Mouse (Mus musculus) gonadal fat pad, adult 2 months (tissue): Measurements from ENCODE around the gene Cnnm2. TPM values are rescaled to one million over a fixed set of nuclear protein-coding genes. Genes with fewer than 3 reads are reported as not detected.
"Not testable (repeated sequence)": the region's sequence is repeated elsewhere in the genome, so short reads cannot be mapped to it uniquely, and the experiment has no call there.

Experiments
- DNase-seq: peaks from one replicate; pipeline ENCODE4 v3.0.0-alpha.2; 2012; ENCODE audit warnings: low read depth
- polyA plus RNA-seq: library from polyadenylated mRNA; depleted of rRNA; stranded (reverse); fragments of >200 nt; gene quantifications from 2 replicates; pipeline ENCODE4 v1.2.3, GENCODE M21; 2012; rRNA removed

Cnnm2 gene
- polyA plus RNA-seq = 29.9 and 37.1 TPM in 2 replicates

DNA sequence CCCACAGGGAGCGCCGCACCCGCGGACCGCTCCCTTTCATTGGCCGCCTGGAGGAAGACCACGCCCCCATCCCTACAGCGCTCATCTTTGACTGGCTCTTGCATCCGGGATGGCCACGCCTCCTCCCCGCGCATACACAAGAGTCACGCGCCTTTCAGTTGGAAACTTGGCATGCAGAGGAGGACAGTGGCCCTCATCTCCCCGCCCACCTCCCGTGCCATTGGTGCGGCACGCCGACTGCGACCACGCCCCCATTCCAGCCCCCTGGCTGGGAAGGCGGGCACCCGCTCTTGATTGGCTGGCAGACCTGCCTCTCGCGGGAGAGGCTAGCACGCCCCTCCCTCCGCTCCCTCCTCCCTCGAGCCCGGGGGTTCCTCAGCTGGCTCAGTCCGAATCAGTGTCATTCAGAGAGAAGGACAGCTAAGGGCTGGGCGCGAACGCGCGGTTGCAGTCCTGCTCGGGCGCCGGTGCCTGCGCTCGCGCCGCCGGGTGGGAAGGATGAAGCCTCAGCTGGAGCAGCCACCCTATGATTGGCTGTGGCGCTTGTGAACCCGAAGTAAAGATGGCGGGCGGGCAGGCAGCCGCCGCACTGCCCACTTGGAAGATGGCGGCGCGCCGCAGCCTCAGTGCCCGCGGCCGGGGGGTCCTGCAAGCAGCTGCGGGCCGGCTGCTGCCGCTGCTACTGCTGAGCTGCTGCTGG, at the start of gene Cnnm2:
Gene Cnnm2, plus strand, starts transcription at position 350 of the 700 bp plus-strand sequence.
- DNase-seq = peak; percentile 94

DNA sequence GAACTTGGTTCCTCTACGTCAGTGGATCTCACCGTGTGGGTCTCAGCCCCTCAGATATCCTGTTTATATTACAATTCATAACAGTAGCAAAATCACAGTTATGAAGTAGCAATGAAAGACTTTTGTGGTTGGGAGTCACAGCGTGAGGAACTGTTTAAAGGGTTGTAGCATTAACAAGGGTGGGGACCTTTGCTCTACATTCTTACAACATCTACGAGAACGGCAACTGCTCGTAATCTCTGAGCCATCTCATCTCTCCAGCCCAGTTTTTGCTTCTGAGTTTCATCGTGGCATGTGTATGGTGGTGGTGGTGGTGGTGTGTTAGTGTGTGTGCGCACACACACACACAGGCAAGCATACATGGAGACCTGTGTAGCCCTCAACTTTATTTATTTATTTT, 47.2 kb upstream of the Cnnm2 start:
- DNase-seq = no peak

DNA sequence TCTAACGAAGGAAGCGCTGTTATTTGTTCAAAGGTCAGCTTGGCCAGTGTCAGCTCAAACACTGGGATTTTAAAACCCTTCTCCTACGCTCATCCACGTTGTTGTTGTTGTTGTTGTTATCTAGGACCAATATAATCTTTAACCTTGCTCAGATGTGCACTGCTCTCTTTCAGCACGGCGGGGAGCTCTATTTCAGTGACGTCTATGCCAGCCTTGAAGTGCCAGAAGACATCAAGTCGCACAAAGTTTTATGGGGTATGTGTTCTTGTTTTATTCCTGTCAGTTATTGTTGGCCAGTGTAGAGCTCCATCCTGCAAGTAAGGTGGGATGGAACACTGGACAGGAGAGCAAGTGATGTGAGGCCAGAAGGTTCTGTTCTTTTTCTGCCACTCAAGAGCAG, 46.4 kb upstream of the Cnnm2 start:
- DNase-seq = no peak

DNA sequence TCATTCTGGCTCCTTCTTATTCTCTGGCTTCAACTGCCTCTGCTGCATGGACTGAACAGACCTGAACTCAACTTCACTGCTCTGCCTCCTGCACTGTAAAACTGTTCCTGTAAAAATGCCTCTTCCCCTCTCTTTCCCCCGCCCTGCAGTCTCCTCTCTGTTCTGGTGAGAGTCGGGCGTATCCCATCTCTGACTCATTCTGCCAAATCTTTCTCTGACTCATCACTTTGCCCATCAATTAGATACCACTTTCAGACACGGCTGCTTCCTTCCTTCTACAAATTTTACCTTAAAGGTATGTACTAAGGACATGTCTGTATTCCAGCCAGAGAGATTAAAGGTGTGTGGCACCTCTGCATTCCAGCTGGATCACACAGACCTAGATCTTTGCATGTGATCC, 43.2 kb upstream of the Cnnm2 start:
- no peak for DNase-seq

DNA sequence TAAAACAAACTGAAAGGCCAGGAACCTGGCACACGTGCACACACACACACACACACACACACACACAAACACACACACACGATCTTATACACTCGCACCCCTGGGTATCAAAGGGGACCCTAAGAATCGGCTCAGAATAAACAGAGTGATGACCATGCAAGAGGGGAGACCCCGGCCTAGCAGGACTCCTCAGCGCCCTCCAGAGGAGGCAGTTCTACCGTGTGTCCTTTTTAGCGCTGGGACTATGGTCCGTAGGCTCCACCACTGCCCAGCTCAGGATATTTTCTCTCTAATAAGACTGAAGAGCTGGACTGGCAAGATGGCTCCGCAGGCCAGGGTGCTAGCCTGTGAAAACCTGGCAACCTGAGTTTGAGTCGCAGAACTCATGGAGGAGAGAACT, 37.0 kb upstream of the Cnnm2 start:
- no peak for DNase-seq

DNA sequence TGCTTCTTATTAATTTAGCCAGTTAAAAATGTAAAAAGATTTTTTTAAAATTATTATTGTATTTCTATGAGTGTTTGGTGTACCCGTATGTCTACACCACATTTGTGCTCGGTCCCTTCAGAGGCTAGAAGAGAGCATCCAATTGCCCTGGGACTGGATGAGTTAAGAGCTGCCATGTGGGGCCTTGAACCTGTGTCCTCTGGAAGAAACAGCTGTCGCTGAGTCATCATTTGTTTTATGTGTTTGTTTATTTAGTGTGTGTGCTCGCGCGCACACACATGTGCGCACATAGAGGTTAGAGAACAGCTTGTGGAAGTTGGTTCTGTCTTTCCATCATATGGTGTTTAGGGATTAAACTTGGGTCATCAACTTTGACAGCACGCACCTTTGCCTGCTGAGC, 35.3 kb upstream of the Cnnm2 start:
- DNase-seq = no peak

DNA sequence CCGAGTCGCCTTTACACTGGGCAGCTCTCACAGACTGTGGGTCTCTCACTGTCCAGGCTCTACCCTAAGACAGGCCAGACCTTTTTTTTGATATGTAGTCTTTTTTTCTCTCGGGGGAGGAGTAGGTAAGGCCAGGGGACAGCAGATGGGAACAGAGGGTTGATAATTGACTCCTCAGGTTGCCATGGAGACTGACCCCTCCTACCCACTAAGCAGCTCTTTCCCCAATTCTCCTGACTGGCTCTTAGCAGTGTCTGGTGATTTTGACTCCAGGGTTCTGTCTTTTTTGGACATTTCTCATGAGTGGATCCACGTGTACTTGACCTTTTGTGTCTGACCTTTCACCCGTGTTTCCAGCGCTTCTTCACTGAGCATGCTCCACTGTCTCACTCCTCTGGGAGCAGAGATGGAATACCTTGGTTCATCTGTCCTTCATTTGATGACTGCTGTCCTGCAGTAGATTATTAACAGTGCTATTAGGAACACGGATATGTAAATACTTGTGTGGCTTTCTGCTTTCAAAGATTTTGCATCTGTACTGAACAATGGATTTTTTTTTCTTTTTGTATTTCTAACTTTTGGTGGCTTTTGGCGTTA, 34.2 kb upstream of the Cnnm2 start:
- no peak for DNase-seq

DNA sequence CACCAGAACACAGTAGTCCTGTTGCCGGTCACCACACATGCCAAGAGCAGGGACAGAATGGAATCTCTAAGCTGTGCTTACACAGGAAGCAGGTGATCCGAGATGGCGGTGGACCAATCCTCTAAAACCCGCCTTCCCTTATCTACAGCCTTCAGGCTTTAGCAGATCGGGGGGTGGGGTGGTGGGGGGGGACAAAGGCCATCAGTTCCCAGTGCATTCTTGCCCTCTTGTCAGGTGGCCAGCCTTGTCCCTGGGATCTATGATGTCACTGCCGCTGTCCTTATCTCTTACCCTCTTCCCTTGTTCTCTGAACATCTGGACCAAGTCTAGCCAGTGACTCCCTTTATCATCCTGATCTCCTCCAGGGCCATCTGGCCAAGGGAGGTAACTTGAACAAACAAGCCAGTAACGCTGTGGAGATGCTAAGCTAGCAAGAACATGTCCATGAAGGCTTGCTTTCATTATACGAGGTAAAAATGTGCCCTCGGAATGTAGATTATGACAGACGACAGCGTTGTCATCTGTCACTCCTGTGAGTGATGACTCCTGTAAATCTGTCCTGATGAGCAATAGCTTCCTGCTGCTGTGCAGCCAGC, 33.4 kb upstream of the Cnnm2 start:
- no peak for DNase-seq

DNA sequence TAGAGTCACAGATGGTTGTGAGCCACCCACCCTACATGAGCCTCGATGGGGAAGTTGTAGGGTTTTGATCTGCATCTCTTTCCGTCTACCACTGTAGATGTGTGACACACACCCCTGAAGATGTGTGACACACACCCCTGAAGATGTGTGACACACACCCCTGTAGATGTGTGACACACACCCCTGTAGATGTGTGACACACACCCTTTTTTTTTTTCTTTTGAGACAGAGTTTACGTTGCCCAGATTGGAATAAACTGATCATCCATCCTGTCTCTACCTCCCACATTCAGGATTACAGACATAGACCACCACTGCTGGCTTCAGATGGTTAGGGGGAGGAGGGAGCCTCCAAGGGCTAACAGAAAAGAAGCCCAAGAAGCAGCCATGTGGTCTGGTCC, 32.5 kb upstream of the Cnnm2 start:
- no peak for DNase-seq

DNA sequence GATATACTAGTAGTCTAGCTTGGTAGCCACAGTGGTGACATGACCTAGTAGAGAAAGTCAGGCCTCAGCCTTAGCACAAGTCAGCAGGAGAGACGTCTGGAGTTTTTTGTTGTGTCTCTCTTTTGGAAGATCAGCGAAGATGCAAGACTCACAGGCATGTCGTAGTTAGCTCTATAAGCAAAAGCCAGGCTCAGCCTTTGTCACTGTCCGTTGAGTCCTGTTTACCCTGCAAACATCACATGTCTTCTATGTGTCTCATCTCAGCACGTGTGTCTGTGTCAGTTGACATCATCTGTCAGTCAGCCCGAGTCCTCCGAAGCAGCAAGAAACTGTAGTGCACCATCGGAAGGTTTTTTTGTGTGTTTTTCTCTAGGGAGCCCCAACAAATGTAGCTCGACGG, 30.0 kb upstream of the Cnnm2 start:
- no peak for DNase-seq

DNA sequence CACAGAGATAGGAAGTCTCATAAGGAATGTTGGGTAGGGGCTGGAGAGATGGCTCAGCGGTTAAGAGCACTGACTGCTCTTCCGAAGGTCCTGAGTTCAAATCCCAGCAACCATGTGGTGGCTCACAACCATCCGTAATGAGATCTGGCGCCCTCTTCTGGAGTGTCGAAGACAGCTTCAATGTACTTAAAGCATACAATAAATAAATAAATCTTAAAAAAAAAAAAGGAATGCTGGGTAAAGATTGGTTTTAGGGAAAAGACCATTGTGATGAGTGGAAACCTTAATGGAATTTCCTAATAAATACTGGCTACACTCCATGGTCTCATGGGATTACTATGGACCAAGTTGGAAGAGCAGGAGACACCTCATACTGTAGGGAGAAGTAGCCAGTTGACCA, 28.7 kb upstream of the Cnnm2 start:
- DNase-seq = not testable (repeated sequence)

DNA sequence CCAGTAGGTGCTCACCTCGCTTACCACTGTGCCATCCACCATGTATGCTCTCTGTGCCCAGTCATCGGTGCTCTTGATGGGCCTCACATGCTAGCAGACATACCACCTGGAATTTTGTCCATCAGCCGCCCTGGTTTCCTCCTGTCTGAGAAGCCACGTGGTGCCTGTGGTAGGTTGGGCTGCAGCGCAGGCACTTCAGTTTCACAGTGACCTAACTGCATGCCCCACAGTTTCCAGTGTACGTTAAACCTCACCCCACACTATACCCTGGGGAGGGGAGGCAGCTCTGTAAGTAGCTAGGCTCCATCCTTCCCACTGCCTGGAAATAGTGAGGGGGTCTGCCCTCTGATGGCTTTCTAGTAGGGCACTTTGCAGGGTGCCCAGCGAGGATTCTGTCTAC, 27.8 kb upstream of the Cnnm2 start:
- DNase-seq = no peak

DNA sequence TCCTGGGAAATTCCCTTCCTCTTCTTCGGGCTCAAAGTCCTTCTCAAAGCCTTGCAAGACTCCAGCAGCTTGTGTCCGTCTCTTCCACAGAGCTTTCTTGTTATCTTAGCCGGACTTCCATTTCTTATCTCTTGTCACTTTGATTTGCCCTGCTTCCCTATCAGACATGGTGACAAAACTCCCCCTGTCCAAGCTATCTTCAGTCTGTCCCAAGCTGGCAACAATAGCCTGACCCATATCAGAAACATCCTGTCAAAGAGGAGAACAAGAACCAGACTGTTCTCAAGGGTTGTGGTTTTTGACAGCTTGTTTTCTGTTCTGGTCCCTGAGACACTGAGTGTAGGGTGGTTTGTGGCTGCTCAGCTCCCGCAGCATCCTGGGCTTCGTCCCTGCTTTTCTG, 26.2 kb upstream of the Cnnm2 start:
- no peak for DNase-seq

DNA sequence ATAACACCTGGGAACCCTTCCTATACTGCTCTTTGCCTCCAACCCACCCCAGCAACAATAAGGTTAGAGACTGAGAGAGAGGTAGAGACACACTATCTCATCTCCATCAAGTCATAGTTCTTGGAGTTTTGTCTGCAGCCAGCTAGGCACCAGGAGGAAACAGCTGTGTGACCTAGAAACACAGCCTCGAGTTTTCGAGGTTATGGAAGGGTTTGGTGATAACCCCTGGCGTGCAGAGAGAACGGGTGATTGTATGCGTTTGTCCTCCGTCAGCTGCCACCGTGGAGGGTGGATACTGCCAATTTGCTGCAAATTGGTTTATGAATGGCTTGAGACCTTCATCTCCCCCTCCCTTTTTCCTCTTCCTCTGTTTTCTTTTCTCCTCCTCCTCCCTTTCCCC, 24.3 kb upstream of the Cnnm2 start:
- no peak for DNase-seq

DNA sequence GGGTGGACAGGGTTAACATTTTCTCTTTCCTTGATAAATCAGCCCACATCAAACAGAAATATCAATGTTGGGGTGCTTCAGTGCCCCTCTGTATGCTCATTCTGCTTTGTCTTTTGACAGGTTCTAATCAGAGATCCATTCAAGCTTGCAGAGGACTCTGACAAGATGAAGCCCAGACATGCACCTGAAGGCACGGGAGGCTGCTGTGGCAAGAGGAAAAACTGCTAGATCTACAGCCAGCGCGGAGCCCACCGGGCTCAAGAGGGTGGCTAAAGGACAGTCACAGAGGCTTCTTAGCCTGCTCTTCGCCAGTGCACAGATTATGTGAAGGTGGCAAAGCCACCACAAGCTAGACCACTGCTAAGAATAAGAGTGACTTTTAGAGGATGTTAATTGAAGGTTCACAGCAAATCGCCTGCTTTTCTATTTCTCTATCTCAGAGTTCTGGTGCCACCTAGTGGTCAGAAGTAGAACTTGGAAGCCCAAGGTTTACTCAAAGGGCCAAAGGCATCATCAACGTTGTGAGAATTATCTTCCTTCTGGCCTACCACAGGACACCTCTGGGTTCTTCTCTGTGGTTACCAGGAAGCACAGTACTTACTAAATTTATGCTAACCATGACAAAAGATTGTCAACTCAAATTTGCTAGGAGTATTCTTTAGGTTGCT, 20.9 kb upstream of the Cnnm2 start:
- no peak for DNase-seq

DNA sequence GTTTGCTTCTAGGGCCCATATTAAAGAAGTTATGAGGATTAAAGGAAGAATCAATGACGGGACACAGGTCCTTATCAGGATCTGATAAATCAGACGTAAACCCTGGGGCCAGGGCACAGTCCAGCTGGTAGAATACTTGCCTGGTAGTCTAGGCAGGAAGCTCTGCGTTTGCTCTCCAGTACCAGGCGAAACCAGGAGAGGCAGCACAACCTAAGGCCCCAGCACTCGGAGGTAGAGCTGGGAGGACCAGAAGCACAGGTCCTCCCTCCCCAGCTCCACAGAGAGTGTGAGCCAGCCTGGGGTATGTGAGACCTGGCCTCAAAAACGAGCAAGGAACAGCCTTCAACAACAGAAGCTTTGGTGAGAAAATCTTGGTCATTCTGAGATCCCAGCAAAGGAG, 19.8 kb upstream of the Cnnm2 start:
- no peak for DNase-seq

DNA sequence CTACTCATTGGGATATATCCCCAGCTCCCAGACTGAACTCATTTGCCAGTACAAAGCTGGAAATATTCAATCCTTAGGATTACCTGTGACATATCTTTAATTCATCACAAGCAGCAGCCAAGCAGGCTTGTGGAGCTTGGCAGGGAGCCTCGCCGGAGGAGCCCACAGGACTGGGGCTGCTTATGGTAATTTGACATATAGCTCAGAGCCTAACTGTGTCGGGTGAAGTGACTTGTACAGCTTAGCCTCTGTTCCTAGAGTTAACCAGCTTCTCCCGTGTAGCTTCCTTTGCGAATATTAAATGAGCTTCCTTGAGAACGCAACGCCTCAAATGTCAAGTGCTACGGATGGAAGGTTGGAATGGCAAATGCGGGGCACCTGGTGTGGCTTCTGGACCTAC, 16.7 kb upstream of the Cnnm2 start:
- DNase-seq = no peak

DNA sequence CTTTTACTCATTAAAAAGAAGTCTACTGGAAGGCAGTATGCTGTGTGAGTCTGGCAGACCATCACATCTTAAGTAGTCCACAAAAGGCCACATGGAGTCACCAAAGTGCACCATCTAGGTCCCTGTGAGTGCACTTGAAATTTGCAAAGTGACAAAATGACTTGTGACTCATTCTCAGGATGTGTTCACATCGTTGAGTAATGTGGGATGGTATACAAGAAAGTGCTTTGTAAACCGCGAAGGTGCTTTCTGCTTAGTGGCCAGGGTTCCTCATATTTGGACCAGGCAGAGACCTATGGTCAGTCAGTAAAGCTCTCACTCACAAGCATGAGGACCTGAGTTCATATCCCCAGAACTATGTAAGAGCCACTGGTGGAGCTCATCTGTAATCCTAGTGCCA, 13.6 kb upstream of the Cnnm2 start:
- DNase-seq = no peak

DNA sequence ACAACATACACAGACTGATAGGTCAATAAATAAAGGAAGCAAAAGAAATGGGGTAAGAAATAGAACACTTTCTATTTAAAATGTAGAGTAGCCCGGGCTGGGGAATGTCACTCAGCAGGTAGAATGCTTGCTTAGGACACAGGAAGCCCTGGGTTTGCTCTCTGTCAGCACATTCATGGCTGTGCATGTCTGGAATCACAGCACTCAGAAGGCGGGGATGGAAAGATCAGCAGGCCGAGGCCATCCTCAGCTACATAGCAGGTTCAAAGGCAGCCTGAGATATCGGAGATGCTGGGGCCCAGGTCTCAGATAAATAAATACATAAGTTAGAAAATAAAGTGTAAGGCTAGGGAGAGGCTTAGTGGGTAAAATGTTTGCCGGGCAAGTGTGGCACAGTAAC, 9.2 kb upstream of the Cnnm2 start:
- DNase-seq = no peak

DNA sequence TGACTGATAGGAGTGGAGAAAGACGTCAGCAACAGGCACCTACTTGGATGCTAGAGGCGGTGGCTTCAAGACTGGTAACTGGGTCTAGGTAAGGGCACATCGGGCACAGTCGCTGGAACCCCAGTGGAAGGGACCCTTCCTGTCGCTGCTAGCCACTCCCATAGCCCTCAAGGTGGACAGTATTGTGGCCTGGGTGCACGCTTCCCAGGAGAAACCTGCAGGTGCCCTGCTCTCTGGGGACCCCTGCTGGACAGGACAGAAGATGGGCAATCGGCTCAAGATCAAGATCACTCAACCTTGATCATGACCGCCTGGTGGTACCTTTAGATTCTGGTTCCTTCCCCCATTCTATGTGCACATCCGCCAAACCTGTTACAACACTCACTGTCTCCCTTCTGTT, 6.3 kb upstream of the Cnnm2 start:
- no peak for DNase-seq

DNA sequence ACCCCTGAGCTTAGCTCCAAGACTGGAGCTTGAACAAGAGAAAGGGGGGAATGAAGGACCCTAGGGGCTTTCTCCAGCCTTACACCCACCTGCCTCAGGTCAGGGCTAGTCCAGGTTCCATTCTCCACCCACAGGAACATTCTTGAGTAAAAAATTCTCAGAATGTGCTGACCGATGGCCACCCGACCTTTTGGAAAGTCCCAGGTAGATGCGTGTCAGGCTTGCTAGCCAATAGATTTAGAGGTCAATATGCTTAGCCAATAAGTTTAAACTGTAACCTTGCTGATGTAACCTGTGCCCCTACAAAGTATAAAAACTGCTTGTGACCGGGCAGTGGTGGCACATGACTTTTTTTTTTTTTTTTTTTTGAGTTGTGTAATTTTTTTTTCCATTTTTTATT, 5.2 kb upstream of the Cnnm2 start:
- no peak for DNase-seq

DNA sequence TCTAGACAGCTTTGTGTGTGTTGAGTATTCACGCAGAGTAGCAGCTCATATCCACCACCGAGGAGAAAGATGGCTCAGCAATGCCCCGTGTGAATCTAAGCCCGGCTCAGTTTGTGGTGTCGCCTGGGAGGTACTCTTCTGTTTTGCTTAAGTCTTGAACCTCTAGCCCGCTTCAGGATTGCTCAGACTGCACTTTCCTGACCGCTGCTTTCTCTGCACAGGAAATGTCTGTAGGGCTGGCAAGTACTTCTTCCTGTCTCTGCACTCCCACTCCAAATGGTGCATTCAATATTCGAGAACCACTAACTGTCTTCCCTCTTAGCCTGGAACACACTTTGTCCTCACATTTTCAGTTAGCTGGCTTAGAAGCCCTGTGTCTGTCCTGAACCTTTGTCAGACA, 2.3 kb upstream of the Cnnm2 start:
- DNase-seq = no peak

DNA sequence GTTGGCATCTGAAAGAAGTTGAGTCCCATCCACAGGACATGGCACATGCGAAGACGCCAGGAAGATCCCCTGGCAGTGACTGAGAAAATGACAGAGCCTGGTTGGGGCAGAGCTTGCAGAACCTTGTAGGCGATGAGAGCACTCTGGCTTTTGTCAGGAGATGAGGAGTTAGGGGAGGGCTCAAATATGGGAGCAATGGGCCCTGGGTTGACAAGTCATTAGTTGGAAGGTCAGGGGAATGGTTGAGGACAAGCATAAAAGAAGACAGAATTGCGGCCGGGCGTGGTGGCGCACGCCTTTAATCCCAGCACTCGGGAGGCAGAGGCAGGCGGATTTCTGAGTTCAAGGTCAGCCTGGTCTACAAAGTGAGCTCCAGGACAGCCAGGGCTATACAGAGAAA, 1.5 kb upstream of the Cnnm2 start:
- DNase-seq = not testable (repeated sequence)
